Mouse (Mus musculus): ENCODE data around the gene Ahcy. TPM values are rescaled to one million over a fixed set of nuclear protein-coding genes. Genes with fewer than 3 reads are reported as not detected.

Ahcy gene
- 47.4 TPM for polyA plus RNA-seq (2014; fragmentation: Illumina TruSeq; extraction: RNeasy Lipid Tissue Mini Kit (QIAGEN cat#74804); ENCODE audit: low read depth, low replicate concordance)

DNA sequence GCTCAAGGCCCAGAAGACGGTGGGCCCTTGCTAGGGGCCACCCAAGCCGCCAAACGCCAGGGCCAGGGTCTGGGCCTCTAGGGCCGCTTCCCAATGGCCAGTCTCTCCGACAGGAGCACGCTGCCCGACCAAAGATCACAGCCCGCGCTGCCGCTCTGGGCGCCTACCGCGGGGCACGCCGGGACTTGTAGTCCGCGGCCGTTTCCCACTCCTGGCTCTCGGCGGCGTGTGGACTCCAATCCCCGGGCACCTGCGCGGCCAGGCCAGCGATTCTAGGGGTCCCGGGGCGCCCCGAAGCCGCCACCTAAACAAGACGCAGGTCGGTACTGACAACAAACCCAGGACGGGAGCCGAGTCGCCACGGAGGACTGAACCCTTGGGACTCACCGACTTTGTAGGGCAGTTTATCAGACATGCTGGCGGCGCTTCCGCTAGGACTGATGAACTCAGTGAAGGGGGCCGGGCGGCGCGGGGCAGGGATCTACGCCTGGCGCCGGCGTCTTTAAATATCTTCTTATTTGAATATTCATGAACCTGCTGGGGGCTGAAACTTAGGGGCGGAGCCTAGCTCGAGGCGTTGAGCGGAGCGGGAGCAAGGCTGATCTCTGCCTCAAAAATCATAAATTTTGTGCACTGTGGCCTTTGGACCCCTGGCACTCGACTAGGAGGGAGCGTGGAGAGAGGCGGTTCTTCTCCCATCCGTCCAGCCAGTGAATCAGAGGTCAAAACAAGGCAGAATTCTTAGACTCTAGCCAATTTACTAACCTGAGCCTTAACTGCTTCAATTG is at the start of gene Ahcy:
Ahcy (minus strand) TSS at position 520 of the 788 bp plus-strand sequence.

GRCm38 (mm10) chr2:155018251-155018755 is 56.0 kb downstream of the Ahcy start, which contains the start of gene Gm14226:
Gene Gm14226, plus strand, starts transcription at chr2:155018266.

Other genes starting within 250 kb of the Ahcy start
- gene Eif2s2, start 181.6 kb downstream of the Ahcy start, polyA plus RNA-seq (2014; fragmentation: Illumina TruSeq; extraction: RNeasy Lipid Tissue Mini Kit (QIAGEN cat#74804); ENCODE audit: low read depth, low replicate concordance), result 76.1 TPM
- 1.5 TPM for gene Gm14226, start 56.2 kb downstream of the Ahcy start, polyA plus RNA-seq (2014; fragmentation: Illumina TruSeq; extraction: RNeasy Lipid Tissue Mini Kit (QIAGEN cat#74804); ENCODE audit: low read depth, low replicate concordance)
- gene Itch, start 59.0 kb upstream of the Ahcy start, polyA plus RNA-seq (2014; fragmentation: Illumina TruSeq; extraction: RNeasy Lipid Tissue Mini Kit (QIAGEN cat#74804); ENCODE audit: low read depth, low replicate concordance), result 32.5 TPM
- gene Dynlrb1, start 162.0 kb upstream of the Ahcy start, polyA plus RNA-seq (2014; fragmentation: Illumina TruSeq; extraction: RNeasy Lipid Tissue Mini Kit (QIAGEN cat#74804); ENCODE audit: low read depth, low replicate concordance), result 255 TPM
- gene Map1lc3a, start 201.8 kb upstream of the Ahcy start, polyA plus RNA-seq (2014; fragmentation: Illumina TruSeq; extraction: RNeasy Lipid Tissue Mini Kit (QIAGEN cat#74804); ENCODE audit: low read depth, low replicate concordance), result 216 TPM